In genomic region chr17:25773549-25774120, GRCm38 (mm10) we compare ENCODE assay signal across 8 mouse cellular contexts. TPM values are rescaled to one million over a fixed set of nuclear protein-coding genes. Genes with fewer than 3 reads are reported as not detected.
A peak's percentile ranks its signal among the peaks of the same experiment; 100 is the strongest.
DNase-seq lines count a peak whose midpoint lies in the region; ATAC-seq and TF ChIP-seq lines count a peak whose summit lies in the region.

Gene Narfl, plus strand, starts transcription at chr17:25773776.

- H3K4me2 ChIP-seq in embryonic facial prominence, embryonic 15.5 days (replicated peaks), result peak within 1 kb of the TSS; percentile 72
- H3K4me2 ChIP-seq in limb, embryonic 14.5 days (replicated peaks; ENCODE audit: low read depth, low read length, severe bottlenecking), result peak within 1 kb of the TSS; percentile 80
- peak within 1 kb of the TSS; percentile 78 for H3K4me2 ChIP-seq in midbrain, postnatal 0 days (ENCODE audit: low read depth, low read length, poor library complexity, severe bottlenecking)

- peaks cover 16% of the 10 kb centered on the region for H3K36me3 ChIP-seq in embryonic facial prominence, embryonic 15.5 days
- peaks cover 9% of the 10 kb centered on the region for H3K36me3 ChIP-seq in limb, embryonic 14.5 days (ENCODE audit: control insufficient read depth, insufficient read depth, low read length)
- 0 out of 2 replicates have a peak, but pooled peaks cover 6% of the 10 kb centered on the region for H3K36me3 ChIP-seq in midbrain, postnatal 0 days (ENCODE audit: insufficient read depth, low read length)

- peak within 1 kb of the TSS; percentile 6; the same call in 1 of the 2 replicates for H3K27ac ChIP-seq in bone marrow, adult 2 months (ENCODE audit: control insufficient read depth, insufficient read depth, low read depth, low read length, poor library complexity)
- no peak within 1 kb of the TSS for H3K27ac ChIP-seq in embryonic facial prominence, embryonic 15.5 days (replicated peaks)
- no peak within 1 kb of the TSS for H3K27ac ChIP-seq in limb, embryonic 14.5 days (replicated peaks; ENCODE audit: low read depth, low read length)
- H3K27ac ChIP-seq in midbrain, postnatal 0 days (ENCODE audit: low read depth, low read length), result no peak within 1 kb of the TSS

- TF ChIP-seq POLR2A in bone marrow, adult 2 months (IDR thresholded peaks at IDR 0.05; ENCODE audit: borderline replicate concordance, control insufficient read depth, low read depth, low read length), result peak; percentile 89
- TF ChIP-seq POLR2A in limb, embryonic 14.5 days (IDR thresholded peaks at IDR 0.05; ENCODE audit: borderline replicate concordance, extremely low read depth, insufficient read depth, insufficient read length), result peak; percentile 53; the same call in 1 of the 2 replicates

- peak; percentile 98 for DNase-seq in 416B (ENCODE audit: low read depth)
- DNase-seq in heart, adult 8-10 months (ENCODE audit: low spot score), result peak; percentile 97
- DNase-seq in kidney, adult 9 months, result peak; percentile 98
- DNase-seq in limb, embryonic 14.5 days (ENCODE audit: low spot score), result peak; percentile 96
- peak; percentile 97 for DNase-seq in midbrain, postnatal 0 days (ENCODE audit: low spot score)
- peak; percentile 95 to 98 for DNase-seq in spleen, postnatal 14 days (ENCODE audit: low spot score in 2 of 2)

- peak; percentile 97 for TF ChIP-seq CTCF in bone marrow, adult 2 months (IDR thresholded peaks at IDR 0.05; ENCODE audit: control insufficient read depth, insufficient read depth, low read length)
- peak; percentile 100 for TF ChIP-seq CTCF in midbrain, postnatal 0 days (IDR thresholded peaks at IDR 0.05)

- ATAC-seq in embryonic facial prominence, embryonic 15.5 days (ENCODE audit: insufficient number of reproducible peaks, low FRiP score, low TSS enrichment, low read depth), result peak; percentile 79
- ATAC-seq in limb, embryonic 14.5 days (ENCODE audit: low FRiP score, low read depth), result peak; percentile 87
- peak; percentile 79 for ATAC-seq in midbrain, postnatal 0 days (ENCODE audit: low FRiP score)

- under 1% methylated on average over 37 of the region's 37 CpGs for WGBS in bone marrow, adult 2 months
- WGBS in embryonic facial prominence, embryonic 15.5 days, result under 1% methylated on average over 37 of the region's 37 CpGs
- under 1% methylated on average over 37 of the region's 37 CpGs for WGBS in limb, embryonic 14.5 days
- WGBS in midbrain, postnatal 0 days, result under 1% methylated on average over 37 of the region's 37 CpGs

- H3K27me3 ChIP-seq in embryonic facial prominence, embryonic 15.5 days, result no peaks in the 10 kb centered on the region
- no peaks in the 10 kb centered on the region for H3K27me3 ChIP-seq in limb, embryonic 14.5 days (ENCODE audit: control insufficient read depth, insufficient read depth, low read length)
- no peaks in the 10 kb centered on the region for H3K27me3 ChIP-seq in midbrain, postnatal 0 days (ENCODE audit: insufficient read depth, low read length)

- H3K4me3 ChIP-seq in bone marrow, adult 2 months (replicated peaks; ENCODE audit: control insufficient read depth, low read depth, low read length), result peak within 1 kb of the TSS; percentile 92
- peak within 1 kb of the TSS; percentile 69 for H3K4me3 ChIP-seq in embryonic facial prominence, embryonic 15.5 days (replicated peaks)
- peak within 1 kb of the TSS; percentile 69 for H3K4me3 ChIP-seq in limb, embryonic 14.5 days (replicated peaks; ENCODE audit: low read length)
- H3K4me3 ChIP-seq in midbrain, postnatal 0 days (ENCODE audit: low read depth, low read length), result peak within 1 kb of the TSS; percentile 61

- H3K4me1 ChIP-seq in bone marrow, adult 2 months (ENCODE audit: control insufficient read depth, insufficient read depth, low read length), result peaks cover 4% of the 10 kb centered on the region
- peaks cover 7% of the 10 kb centered on the region for H3K4me1 ChIP-seq in embryonic facial prominence, embryonic 15.5 days
- peaks cover 5% of the 10 kb centered on the region for H3K4me1 ChIP-seq in limb, embryonic 14.5 days (ENCODE audit: control insufficient read depth, insufficient read depth, low read length)
- peaks cover 7% of the 10 kb centered on the region for H3K4me1 ChIP-seq in midbrain, postnatal 0 days (ENCODE audit: insufficient read depth, low read length)

- no peaks in the 10 kb centered on the region for H3K9me3 ChIP-seq in embryonic facial prominence, embryonic 15.5 days (replicated peaks)
- H3K9me3 ChIP-seq in limb, embryonic 14.5 days (ENCODE audit: control insufficient read depth, low read length), result no peaks in the 10 kb centered on the region
- H3K9me3 ChIP-seq in midbrain, postnatal 0 days (ENCODE audit: low read length), result no peaks in the 10 kb centered on the region

- H3K9ac ChIP-seq in embryonic facial prominence, embryonic 15.5 days, result peak within 1 kb of the TSS; percentile 69
- H3K9ac ChIP-seq in limb, embryonic 14.5 days (ENCODE audit: low read depth, low read length, severe bottlenecking), result peak within 1 kb of the TSS; percentile 77
- peak within 1 kb of the TSS; percentile 86 for H3K9ac ChIP-seq in midbrain, postnatal 0 days (replicated peaks; ENCODE audit: low read length, poor library complexity, severe bottlenecking)

RNA-seq across cellular contexts. Expression of gene Narfl, which starts in this region (rescaled TPM):
- 11.8 and 17.0 TPM in 2 replicates for polyA plus RNA-seq in bone marrow, adult 2 months (2011; ENCODE audit: insufficient read depth, insufficient read length, low replicate concordance, missing spikeins)
- polyA plus RNA-seq in embryonic facial prominence, embryonic 15.5 days (2015; fragmentation: Nextera tagmentation; extraction: Ambion mirVana), result 26.9 and 27.1 TPM in 2 replicates
- total RNA-seq in heart, adult 8-10 months (2022), result 10 to 100 TPM; 43.8 to 48.8 (median 46.6) TPM
- polyA plus RNA-seq in limb, embryonic 14.5 days (2012; rRNA removed), result 24.9 and 26.0 TPM in 2 replicates
- polyA plus RNA-seq in limb, embryonic 14.5 days (2014; fragmentation: Nextera tagmentation; extraction: Ambion mirVana), result 24.2 and 26.1 TPM in 2 replicates
- total RNA-seq in midbrain, postnatal 0 days (2014; rRNA removed), result 25.2 and 27.3 TPM in 2 replicates
- polyA plus RNA-seq in midbrain, postnatal 0 days (2015; fragmentation: Nextera tagmentation; extraction: Ambion mirVana), result 25.1 and 27.2 TPM in 2 replicates
